Mouse (Mus musculus): Measurements from ENCODE around the gene Cnnm1. TPM values are rescaled to one million over a fixed set of nuclear protein-coding genes. Genes with fewer than 3 reads are reported as not detected.
"Not testable (repeated sequence)": the region's sequence is repeated elsewhere in the genome, so short reads cannot be mapped to it uniquely, and the experiment has no call there.

The Cnnm1 gene
- polyA plus RNA-seq, 1 experiment from 2014 or later, result 0.20 TPM

GRCm38 (mm10) chr19:43497440-43497839 is 57.2 kb downstream of the Cnnm1 start:
- Histone ChIP-seq H3K27ac (no peak overlapping the region), H3K9me3 (replicated peaks) (no peaks in the 10 kb centered on the region), H3K4me3 (no peak overlapping the region), H3K4me1 (peaks cover 15% of the 10 kb centered on the region), H3K36me3 (peaks cover 39% of the 10 kb centered on the region), H3K27me3 (ENCODE audit: low read depth, poor library complexity, severe bottlenecking) (peaks cover 17% of the 10 kb centered on the region)
- no peak for DNase-seq (ENCODE audit: low spot score)
- WGBS, result 94% methylated on average over 7 of the region's 7 CpGs

- WGBS, result 88% methylated on average over 7 of the region's 7 CpGs
- H3K9me3 ChIP-seq (replicated peaks), result no peaks in the 10 kb centered on the region
- H3K36me3 ChIP-seq, result peaks cover 52% of the 10 kb centered on the region
- peaks cover 15% of the 10 kb centered on the region for H3K4me1 ChIP-seq
- no peak overlapping the region for H3K4me3 ChIP-seq
- H3K27me3 ChIP-seq (ENCODE audit: low read depth, poor library complexity, severe bottlenecking), result peaks cover 12% of the 10 kb centered on the region
- DNase-seq (ENCODE audit: low spot score), result no peak
- no peak overlapping the region for H3K27ac ChIP-seq
These were observed 58.6 kb downstream of the Cnnm1 start for GRCm38 (mm10) chr19:43498874-43499273.

GRCm38 (mm10) chr19:43502630-43503029 is 62.4 kb downstream of the Cnnm1 start:
- Histone ChIP-seq H3K27ac (no peak overlapping the region), H3K36me3 (peaks cover 88% of the 10 kb centered on the region), H3K9me3 (replicated peaks) (no peaks in the 10 kb centered on the region), H3K27me3 (ENCODE audit: low read depth, poor library complexity, severe bottlenecking) (no peaks in the 10 kb centered on the region), H3K4me3 (no peak overlapping the region), H3K4me1 (no peaks in the 10 kb centered on the region)
- DNase-seq (ENCODE audit: low spot score), result no peak
- WGBS, result 87% methylated on average over 11 of the region's 11 CpGs

- H3K4me3 ChIP-seq; DNase-seq (ENCODE audit: low spot score); H3K27me3 ChIP-seq (ENCODE audit: low read depth, poor library complexity, severe bottlenecking); H3K9me3 ChIP-seq (replicated peaks); H3K27ac ChIP-seq; H3K4me1 ChIP-seq: not testable (repeated sequence)
- WGBS, result 95% methylated on average over 8 of the region's 9 CpGs
- peaks cover 91% of the 10 kb centered on the region for H3K36me3 ChIP-seq
These were observed 63.4 kb downstream of the Cnnm1 start for GRCm38 (mm10) chr19:43503593-43503992.

GRCm38 (mm10) chr19:43505441-43505840 is 65.2 kb downstream of the Cnnm1 start:
- WGBS, result 91% methylated on average over 12 of the region's 12 CpGs
- no peak for DNase-seq (ENCODE audit: low spot score)
- no peak overlapping the region for H3K4me3 ChIP-seq
- no peak overlapping the region for H3K27ac ChIP-seq
- H3K27me3 ChIP-seq (ENCODE audit: low read depth, poor library complexity, severe bottlenecking), result no peaks in the 10 kb centered on the region
- no peaks in the 10 kb centered on the region for H3K4me1 ChIP-seq
- no peaks in the 10 kb centered on the region for H3K9me3 ChIP-seq (replicated peaks)
- H3K36me3 ChIP-seq, result peaks cover 90% of the 10 kb centered on the region

GRCm38 (mm10) chr19:43510436-43511220 is 70.4 kb downstream of the Cnnm1 start:
- Histone ChIP-seq H3K27me3 (ENCODE audit: low read depth, poor library complexity, severe bottlenecking) (no peaks in the 10 kb centered on the region), H3K4me3 (no peak overlapping the region), H3K4me1 (no peaks in the 10 kb centered on the region), H3K27ac (no peak overlapping the region), H3K36me3 (peaks cover 94% of the 10 kb centered on the region), H3K9me3 (replicated peaks) (no peaks in the 10 kb centered on the region)
- WGBS, result 90% methylated on average over 14 of the region's 14 CpGs
- no peak for DNase-seq (ENCODE audit: low spot score)

- DNase-seq (ENCODE audit: low spot score), result no peak
- no peaks in the 10 kb centered on the region for H3K27me3 ChIP-seq (ENCODE audit: low read depth, poor library complexity, severe bottlenecking)
- no peaks in the 10 kb centered on the region for H3K9me3 ChIP-seq (replicated peaks)
- 84% methylated on average over 22 of the region's 22 CpGs for WGBS
- H3K27ac ChIP-seq, result no peak overlapping the region
- H3K36me3 ChIP-seq, result peaks cover 87% of the 10 kb centered on the region
- H3K4me3 ChIP-seq, result no peak overlapping the region
- H3K4me1 ChIP-seq, result no peaks in the 10 kb centered on the region
These were observed 71.7 kb downstream of the Cnnm1 start for GRCm38 (mm10) chr19:43511621-43512620.

GRCm38 (mm10) chr19:43513874-43514273 is 73.6 kb downstream of the Cnnm1 start:
- DNase-seq (ENCODE audit: low spot score), result no peak
- 92% methylated on average over 8 of the region's 8 CpGs for WGBS

GRCm38 (mm10) chr19:43515668-43516396 is 75.6 kb downstream of the Cnnm1 start:
- no peaks in the 10 kb centered on the region for H3K27me3 ChIP-seq (ENCODE audit: low read depth, poor library complexity, severe bottlenecking)
- 95% methylated on average over 23 of the region's 23 CpGs for WGBS
- peaks cover 61% of the 10 kb centered on the region for H3K36me3 ChIP-seq
- H3K27ac ChIP-seq, result no peak overlapping the region
- H3K9me3 ChIP-seq (replicated peaks), result no peaks in the 10 kb centered on the region
- peaks cover 6% of the 10 kb centered on the region for H3K4me1 ChIP-seq
- no peak for DNase-seq (ENCODE audit: low spot score)
- H3K4me3 ChIP-seq, result no peak overlapping the region

More at GRCm38 (mm10) chr19:43513874-43514273, 73.6 kb downstream of the Cnnm1 start:
- Histone ChIP-seq H3K27ac (no peak overlapping the region), H3K9me3 (replicated peaks) (no peaks in the 10 kb centered on the region), H3K4me3 (no peak overlapping the region), H3K36me3 (peaks cover 76% of the 10 kb centered on the region), H3K4me1 (no peaks in the 10 kb centered on the region), H3K27me3 (ENCODE audit: low read depth, poor library complexity, severe bottlenecking) (no peaks in the 10 kb centered on the region)

GRCm38 (mm10) chr19:43516397-43517035 is 76.3 kb downstream of the Cnnm1 start:
- Histone ChIP-seq H3K27ac (no peak overlapping the region), H3K27me3 (ENCODE audit: low read depth, poor library complexity, severe bottlenecking) (no peaks in the 10 kb centered on the region), H3K36me3 (peaks cover 54% of the 10 kb centered on the region), H3K4me3 (no peak overlapping the region), H3K4me1 (peaks cover 8% of the 10 kb centered on the region), H3K9me3 (replicated peaks) (no peaks in the 10 kb centered on the region)
- 92% methylated on average over 14 of the region's 14 CpGs for WGBS
- DNase-seq (ENCODE audit: low spot score), result no peak

- peaks cover 46% of the 10 kb centered on the region for H3K36me3 ChIP-seq
- H3K9me3 ChIP-seq (replicated peaks), result no peaks in the 10 kb centered on the region
- no peaks in the 10 kb centered on the region for H3K27me3 ChIP-seq (ENCODE audit: low read depth, poor library complexity, severe bottlenecking)
- no peak for DNase-seq (ENCODE audit: low spot score)
- peaks cover 10% of the 10 kb centered on the region for H3K4me1 ChIP-seq
- 97% methylated on average over 6 of the region's 6 CpGs for WGBS
- no peak overlapping the region for H3K27ac ChIP-seq
- no peak overlapping the region for H3K4me3 ChIP-seq
These were observed 77.1 kb downstream of the Cnnm1 start for GRCm38 (mm10) chr19:43517320-43517719.

- Histone ChIP-seq H3K4me3 (no peak overlapping the region), H3K27me3 (ENCODE audit: low read depth, poor library complexity, severe bottlenecking) (no peaks in the 10 kb centered on the region), H3K36me3 (peaks cover 41% of the 10 kb centered on the region), H3K4me1 (peaks cover 12% of the 10 kb centered on the region), H3K27ac (no peak overlapping the region), H3K9me3 (replicated peaks) (no peaks in the 10 kb centered on the region)
- 92% methylated on average over 7 of the region's 7 CpGs for WGBS
- no peak for DNase-seq (ENCODE audit: low spot score)
These were observed 77.6 kb downstream of the Cnnm1 start for GRCm38 (mm10) chr19:43517808-43518207.

All from limb, embryonic 10.5 days (tissue).